Mouse (Mus musculus) thymus, postnatal 10 days (tissue): ENCODE results near the gene Gm3532.
"Not testable (repeated sequence)": the region's sequence is repeated elsewhere in the genome, so short reads cannot be mapped to it uniquely, and the experiment has no call there.

Source experiments
- DNase-seq, 2 experiments: peaks; one replicate each; pipeline ENCODE4 v3.0.0; 2021; ENCODE audit warnings: low spot score in 2 of 2

Gene Gm3532

GRCm38 (mm10) chr14:5538196-5538595, at the start of gene Gm3532:
Gene Gm3532, plus strand, starts transcription at chr14:5538496.
- DNase-seq, result not testable (repeated sequence)

- not testable (repeated sequence) for DNase-seq
Observed at GRCm38 (mm10) chr14:5501374-5501773, 36.9 kb upstream of the Gm3532 start, which contains the start of gene Gm3488. Gene Gm3488, plus strand, starts transcription at chr14:5501674.
